Mouse (Mus musculus) effector memory CD4-positive, alpha-beta T cell, adult 7 months (primary cell): ENCODE measurements around the gene Tdrkh. TPM values are rescaled to one million over a fixed set of nuclear protein-coding genes. Genes with fewer than 3 reads are reported as not detected.

ENCODE experiments used
- polyA plus RNA-seq: library from polyadenylated mRNA; unstranded; fragments of 100-300 nt; shearing (Covaris generic); gene quantifications from one replicate; pipeline ENCODE4 v1.2.1, GENCODE M21; 2017

Tdrkh gene
- polyA plus RNA-seq: 0.85 TPM

DNA sequence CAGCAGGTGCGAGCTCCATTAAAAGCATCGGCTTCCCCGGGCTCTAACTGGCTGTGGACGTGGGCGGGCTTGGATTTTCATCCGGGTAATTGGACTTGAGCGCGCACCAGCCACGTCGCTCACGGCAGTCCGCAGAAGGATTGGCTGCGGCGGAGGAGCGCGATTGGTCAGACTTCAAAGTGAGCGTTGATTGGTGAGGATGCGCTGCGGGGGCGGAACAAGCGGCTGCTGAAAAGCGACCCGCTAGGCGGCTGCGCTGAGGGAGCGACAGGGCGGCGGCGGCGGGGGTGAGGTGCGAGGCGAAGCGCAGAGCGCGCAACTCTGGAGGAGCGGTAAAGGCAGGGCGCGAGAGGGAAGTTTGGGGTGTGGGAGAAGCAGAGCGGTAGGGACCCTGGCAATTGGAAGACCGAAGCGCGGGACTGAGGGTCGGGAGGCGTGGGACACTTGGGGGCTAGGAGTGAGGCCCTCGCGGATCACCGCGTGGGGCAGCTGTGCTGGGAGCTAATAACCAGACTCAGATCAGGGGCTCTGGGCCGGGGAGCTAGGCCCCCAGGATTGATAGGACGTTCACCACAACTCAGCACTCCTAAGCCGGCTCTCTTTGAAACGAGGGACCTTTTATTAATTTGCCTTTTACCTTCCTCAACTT, at the start of gene Tdrkh:
Tdrkh (plus strand) TSS at position 243 of the 649 bp plus-strand sequence.

GRCm38 (mm10) chr3:94372641-94373040, 40.4 kb upstream of the Tdrkh start, which contains the start of gene Rorc:
Rorc (plus strand) TSS chr3:94372794.

GRCm38 (mm10) chr3:94398217-94398616, 14.9 kb upstream of the Tdrkh start, which contains the start of gene Lingo4:
Lingo4 (plus strand) TSS chr3:94398517.

DNA sequence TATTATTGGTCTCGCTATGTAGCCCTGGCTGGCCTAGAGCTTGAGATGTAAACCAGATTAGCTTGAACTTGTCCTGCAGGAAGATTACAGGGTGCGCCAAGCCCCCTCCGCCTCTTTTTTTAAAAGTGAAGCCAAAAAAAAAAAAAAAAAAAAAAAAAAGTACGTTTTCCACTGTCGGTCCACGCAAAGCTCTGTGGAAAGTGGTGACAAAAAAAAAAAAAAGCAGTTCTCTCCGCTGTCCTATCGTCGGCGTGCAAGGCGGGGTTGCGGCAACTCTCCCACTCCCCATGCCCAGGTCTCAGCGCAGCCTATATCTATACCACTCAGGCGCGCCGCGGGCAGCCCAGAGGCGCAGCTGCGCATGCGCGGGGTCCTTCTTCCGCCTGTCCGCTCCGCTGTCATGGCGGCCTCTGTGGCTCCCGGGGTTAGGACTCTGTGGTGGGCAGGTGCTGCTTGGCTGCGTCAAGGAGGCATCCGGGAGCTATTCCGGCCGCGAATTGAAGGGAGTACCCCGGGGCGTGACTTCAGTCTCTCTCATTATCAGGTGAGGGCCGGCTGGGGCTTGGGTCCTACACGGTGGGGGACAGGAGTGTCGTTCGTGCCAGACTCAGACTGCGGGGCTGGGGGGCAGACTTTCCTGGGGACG, 30.0 kb downstream of the Tdrkh start, which contains the start of gene Mrpl9:
Mrpl9 (plus strand) TSS at position 368 of the 646 bp plus-strand sequence.

DNA sequence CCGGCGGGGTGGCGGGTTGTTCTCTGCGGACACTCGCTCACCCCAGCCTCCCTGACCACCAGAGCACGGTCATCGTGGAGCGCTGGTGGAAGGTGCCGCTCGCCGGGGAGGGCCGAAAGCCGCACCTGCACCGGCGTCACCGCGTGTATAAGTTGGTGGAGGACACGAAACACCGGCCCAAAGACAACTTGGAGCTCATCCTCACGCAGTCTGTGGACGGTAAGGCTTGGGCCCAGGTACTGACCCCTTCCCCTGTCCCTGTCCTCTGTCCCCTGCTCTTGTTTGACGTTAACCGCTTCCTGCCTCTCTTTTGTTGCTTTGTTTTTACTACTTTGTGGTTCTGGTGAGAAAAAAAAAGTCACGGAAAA, 30.5 kb downstream of the Tdrkh start, which contains the start of gene Oaz3:
Oaz3 (minus strand) TSS at position 319 of the 368 bp plus-strand sequence.

GRCm38 (mm10) chr3:94477981-94478422, 64.9 kb downstream of the Tdrkh start, which contains the start of gene Celf3:
Celf3 (plus strand) TSS chr3:94478295.

DNA sequence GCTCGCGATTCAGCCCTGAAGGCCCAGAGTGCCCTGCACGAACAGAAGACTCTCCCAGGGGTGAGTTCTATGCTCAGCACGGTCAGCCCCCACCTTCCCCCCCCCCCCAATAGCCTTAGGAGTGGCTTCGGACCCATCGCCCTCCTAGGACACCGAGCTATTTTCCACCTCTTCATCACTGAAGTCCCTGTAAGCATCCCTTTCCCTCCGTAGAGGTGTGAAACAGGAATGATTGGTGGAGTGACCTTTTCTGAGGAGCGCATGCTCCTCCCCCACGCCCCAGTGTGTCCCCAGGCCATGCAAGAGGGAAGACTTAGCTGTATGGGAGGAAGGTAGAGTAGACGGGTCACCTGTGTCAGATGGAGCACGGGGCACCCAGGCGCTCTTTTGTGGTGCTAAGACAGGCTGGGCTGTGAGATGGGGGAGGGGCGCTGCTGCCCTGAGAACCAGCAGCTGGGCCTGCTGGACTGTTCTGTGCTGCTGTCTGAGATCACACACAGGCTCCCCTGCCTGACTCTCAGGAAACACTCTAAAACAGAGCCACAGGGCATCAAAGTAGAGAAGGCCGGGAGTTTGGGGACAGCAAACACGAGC, 67.3 kb downstream of the Tdrkh start, which contains the start of gene Riiad1:
Riiad1 (minus strand) TSS at position 51 of the 594 bp plus-strand sequence.

Other genes with a start within 250 kb of the Tdrkh start
- not detected for gene Gm10696, start 235.1 kb upstream of the Tdrkh start, polyA plus RNA-seq
- gene Gm5286, start 216.6 kb upstream of the Tdrkh start, polyA plus RNA-seq: not detected
- not detected for gene Gm4778, start 149.2 kb upstream of the Tdrkh start, polyA plus RNA-seq
- 2.7 TPM for gene Them4, start 103.2 kb upstream of the Tdrkh start, polyA plus RNA-seq
- not detected for gene Them5, start 71.2 kb upstream of the Tdrkh start, polyA plus RNA-seq
- not detected for gene C2cd4d, start 50.8 kb upstream of the Tdrkh start, polyA plus RNA-seq
- not detected for gene Rorc, start 40.5 kb upstream of the Tdrkh start, polyA plus RNA-seq
- gene Lingo4, start 14.8 kb upstream of the Tdrkh start, polyA plus RNA-seq: not detected
- 63.0 TPM for gene Mrpl9, start 30.0 kb downstream of the Tdrkh start, polyA plus RNA-seq
- gene Oaz3, start 30.6 kb downstream of the Tdrkh start, polyA plus RNA-seq: 2.0 TPM
- gene Celf3, start 65.0 kb downstream of the Tdrkh start, polyA plus RNA-seq: 2.7 TPM
- gene Riiad1, start 67.1 kb downstream of the Tdrkh start, polyA plus RNA-seq: not detected
- gene Snx27, start 169.4 kb downstream of the Tdrkh start, polyA plus RNA-seq: 10.6 TPM
- gene Gm10972, start 229.8 kb downstream of the Tdrkh start, polyA plus RNA-seq: not detected
- gene Tuft1, start 245.6 kb downstream of the Tdrkh start, polyA plus RNA-seq: 3.3 TPM